Mouse (Mus musculus) c-Kit-positive CD71-negative TER-119-negative erythroid progenitor cells, embryonic 14.5 days (primary cell): ENCODE measurements around the gene S1pr2.
"Not testable (repeated sequence)": the region's sequence is repeated elsewhere in the genome, so short reads cannot be mapped to it uniquely, and the experiment has no call there.

ENCODE experiments used
- DNase-seq: peaks from one replicate; pipeline ENCODE4 v3.0.0-alpha.2; 2013; ENCODE audit warnings: low read depth

S1pr2 gene

DNA sequence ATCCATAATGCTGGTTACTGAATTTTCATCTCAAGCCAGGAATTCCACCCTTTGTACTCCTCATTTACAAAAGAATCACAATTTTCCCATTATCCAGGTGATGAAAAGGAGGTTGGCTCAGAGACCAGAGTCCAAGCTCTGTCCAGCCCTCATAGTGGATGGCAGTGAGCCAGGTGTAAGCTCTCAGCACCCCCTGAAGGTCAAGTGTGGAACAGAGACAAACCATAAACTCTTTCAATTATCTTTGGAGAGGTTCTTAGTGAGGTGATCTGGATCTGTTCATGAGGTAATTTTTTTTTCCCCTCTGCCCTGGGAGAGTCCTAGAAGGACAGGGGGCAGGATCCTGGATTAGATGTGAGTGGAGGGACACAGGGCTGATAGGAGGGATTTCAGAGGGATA is 24.2 kb upstream of the S1pr2 start:
- DNase-seq: no peak

DNA sequence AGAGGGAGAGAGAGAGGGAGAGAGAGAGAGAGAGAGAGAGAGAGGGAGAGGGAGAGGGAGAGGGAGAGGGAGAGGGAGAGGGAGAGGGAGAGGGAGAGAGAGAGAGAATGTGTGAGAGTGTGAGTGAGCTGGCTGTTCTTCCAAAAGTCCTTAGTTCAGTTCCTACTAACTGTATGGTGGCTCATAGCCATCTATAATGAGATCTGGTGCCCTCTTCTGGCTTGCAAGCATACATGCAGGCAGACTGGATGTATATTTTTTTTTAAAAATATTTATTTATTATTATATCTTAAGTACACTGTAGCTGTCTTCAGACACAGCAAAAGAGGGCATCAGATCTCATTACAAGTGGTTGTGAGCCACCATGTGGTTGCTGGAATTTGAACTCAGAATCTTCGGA is 21.8 kb upstream of the S1pr2 start:
- DNase-seq: not testable (repeated sequence)

DNA sequence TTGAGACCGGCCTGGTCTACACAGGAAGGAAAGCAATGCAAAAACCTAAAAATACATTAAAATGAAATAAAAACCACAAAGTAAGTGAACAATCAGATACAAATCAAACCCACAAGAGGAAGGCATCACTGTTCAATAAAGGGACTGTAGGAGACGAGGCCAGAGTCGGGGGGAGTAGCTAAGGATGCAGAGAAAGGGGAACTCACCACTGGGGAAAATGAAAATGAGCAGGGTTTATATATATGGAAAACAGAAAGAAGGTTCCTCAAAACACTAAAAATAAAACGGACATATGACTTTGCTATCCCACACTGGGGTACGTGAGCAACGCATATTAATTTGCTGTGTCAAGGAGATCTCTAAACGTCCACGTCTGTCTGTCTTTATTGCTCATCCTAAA is 20.5 kb upstream of the S1pr2 start:
- no peak for DNase-seq

DNA sequence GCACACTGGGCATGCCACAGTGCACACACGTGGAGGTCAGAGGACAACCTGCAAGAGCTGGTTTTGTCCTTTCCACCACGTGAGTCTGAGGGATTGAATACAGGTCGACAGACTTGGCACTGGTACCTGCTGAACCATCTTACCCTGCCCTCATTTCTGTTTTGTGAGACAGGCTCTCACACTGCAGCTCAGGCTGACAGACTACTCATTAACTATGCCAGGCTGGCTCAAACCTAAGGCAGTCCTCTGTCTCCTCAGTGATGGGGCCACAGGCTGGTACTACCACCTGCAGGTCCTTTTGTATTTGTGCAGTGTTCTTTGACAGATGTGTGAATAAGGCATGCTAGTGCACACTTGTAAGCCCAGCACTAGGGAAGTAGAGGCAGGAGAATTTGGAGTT is 18.5 kb upstream of the S1pr2 start:
- no peak for DNase-seq

DNA sequence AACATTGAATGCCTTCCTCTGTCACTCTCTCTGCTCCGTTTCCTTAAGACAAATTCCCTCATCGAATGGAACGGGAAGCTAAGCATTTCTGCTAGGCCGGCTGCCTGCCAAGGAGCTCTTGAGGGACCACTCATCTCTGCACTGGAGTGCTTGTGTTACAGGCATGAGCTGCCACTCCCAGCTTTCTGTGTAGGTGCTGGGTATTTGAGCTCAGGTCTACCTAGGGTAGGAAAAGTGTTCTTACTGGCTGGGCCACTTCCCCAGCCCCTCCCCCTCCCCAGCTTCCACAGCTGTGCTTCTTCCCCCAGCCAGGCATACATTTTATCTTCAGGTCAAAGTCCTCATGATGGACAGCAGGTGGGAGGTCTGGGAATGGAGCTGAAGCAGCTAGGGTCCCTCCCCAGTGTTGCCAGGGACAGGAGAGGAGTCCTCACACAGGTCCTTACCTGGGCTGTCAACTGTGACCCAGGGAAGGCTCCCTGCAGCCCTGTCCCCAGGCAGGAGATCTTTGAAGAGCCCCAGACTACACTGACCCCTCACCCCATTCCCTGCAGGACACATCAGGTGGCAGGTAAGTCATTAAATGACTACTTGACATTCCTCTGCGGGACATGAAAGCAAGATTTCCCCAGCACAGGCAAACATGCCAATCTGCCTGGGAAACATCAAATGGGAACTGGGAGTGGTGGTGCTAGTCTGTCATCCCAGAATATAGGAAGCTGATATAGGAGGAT is 16.8 kb upstream of the S1pr2 start:
- no peak for DNase-seq

DNA sequence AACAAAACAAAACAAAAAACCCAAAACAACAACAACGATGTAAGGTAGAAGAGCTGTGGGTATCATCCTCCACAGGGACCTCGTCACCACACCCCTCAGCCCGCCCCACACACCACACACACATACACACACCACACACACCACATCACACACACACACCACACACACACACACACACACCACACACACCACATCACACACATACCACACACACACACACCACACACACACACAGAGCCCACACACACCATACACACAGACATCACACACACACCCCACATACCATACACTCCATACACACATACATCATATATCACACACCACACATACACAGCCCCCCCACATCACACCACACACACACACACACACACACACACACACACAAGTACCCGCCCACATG is 15.0 kb upstream of the S1pr2 start:
- DNase-seq: no peak

DNA sequence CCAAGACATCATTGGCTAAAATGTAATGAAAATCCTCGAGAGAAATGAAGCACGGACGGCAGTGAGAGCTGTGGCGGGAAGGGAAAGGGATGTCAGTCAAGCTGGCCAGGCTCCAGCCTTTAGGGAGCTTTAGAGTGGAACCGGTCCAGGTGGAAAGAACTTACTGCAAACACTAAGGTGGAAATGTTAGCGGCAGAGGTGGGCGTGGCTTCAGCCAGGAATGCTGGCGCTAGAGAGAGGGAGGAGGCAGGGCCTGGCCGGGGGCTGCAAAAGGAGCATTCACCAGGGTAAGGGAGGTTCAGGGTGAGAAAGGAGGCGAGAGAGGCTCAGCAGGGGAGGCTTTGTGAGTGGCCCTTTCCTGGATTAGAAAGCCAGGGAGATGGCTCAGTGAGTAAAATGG is 14.3 kb upstream of the S1pr2 start:
- DNase-seq: no peak

DNA sequence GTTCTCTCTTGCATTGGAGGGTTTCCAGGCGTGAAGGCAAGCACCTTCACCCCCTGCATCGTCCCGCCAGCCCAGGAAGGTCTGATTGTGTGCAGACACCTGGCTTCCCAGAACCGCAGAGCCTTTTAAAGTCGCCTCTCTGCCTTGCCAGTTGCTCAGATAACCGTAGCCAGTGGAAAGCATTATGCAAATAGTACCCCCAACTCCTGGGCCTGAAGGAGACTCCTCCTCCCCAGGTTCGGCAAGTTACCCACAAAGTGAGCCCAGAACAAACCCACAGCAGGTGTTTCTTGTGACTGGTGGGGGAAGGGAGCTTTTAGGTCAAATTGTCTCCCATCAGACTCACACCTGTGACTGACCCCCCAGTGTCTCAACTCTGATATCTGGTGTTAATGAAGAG is 11.4 kb upstream of the S1pr2 start:
- DNase-seq: no peak

DNA sequence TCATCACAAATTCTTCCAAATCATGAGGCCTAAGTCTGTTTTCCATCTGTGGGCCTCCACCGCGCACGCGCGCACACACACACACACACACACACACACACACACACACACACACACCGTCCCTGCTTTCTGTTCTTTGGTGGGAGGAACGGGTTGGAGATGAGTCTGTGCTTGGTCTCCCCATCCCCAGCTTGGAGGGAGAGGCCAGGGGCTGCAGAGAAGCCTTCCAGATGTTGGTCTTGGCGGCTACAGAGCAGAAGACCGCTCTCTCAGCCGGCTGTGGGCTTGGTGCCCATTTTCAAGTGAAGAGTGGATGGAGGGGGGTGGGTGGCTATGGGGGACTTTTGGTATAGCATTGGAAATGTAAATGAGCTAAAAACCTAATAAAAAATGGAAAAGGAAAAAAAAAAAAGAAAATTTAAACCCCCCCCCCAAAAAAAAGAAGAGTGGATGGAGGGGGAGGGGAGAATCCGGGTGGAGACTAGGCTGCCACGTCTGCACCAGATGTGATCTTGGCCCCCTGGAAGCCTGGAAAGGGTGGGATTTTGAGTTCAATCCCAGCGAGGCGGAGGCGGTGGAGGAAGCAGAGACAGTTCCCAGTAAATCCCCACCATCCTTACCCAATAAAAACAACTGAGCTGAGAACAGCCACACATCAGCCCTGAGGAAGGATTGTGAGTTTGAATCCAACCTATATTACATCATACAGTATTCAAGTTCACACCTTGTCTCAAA is 10.5 kb upstream of the S1pr2 start:
- no peak for DNase-seq

DNA sequence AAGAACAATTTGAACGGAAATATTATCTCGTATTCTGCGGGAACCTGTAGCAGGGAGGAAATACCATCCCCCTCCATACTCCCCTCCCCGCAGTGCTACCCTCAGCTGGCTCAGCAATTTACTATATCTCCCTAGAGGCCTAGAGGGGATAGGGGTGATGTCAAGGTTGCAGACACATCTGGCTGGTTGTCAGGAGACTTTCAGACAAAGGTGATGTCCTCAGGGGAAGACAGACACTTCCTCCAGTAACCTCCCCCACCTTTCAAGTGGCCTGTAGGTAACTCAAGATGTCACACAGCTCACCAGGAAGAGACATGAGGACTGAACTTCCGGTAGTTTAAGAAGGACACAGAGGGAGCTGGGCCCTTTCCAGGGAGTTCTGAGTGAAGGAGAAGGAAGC is 6.6 kb upstream of the S1pr2 start:
- no peak for DNase-seq

DNA sequence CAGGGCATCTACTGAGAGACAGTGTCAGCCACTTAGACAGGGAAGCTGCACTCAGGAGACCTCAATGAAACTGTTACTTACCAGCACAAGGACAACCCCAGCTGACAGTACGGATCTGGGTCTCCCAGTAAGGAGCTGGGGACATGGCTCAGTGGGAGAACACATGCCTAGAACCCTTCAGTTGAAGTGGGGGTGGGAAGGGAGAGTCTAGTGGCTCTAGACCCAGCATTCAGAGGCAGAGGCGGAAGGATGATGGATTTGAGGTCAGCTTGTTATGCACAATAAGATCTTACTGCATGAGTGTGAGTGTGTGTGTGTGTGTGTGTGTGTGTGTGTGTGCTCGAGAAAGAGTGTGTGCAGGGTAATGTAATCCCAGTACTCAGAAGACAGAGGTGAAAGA is 5.6 kb upstream of the S1pr2 start:
- DNase-seq: no peak

DNA sequence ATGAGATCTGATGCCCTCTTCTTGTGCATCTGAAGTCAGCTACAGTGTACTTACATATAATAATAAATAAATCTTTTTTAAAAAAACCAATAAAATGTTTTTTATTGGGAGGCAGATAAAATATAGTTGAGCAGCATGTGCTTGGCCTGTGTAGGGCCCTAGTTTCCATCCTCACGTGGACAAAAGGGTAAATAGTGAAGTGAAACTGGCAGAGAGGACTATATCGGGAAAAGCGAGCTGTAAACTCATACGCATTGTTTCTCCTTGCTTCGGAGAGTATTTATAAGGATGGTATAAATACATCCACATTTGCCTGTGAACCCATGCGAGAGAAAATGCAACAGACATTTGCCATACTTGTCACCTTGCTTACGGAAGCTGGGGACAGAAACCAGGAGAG is 3.2 kb upstream of the S1pr2 start:
- no peak for DNase-seq

DNA sequence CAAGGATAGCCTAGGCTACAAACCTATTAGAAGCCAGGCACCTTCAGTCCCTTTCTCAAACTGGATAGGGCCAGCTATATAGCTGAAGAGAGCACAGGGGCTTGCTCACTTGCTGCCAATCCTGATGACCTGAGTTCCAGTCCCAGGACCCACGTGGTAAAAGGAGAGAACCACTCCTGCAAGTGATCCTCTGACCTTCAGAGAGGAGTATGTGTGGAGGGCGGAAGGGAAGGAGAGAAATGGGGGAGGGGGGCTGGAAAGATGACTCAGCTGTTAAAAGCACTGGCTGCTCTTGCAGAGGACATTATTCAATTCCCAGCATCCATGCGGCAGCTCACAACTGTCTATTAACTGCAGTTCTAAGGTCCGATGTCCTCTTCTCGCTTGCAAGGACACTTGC is 2.6 kb upstream of the S1pr2 start:
- DNase-seq: no peak

DNA sequence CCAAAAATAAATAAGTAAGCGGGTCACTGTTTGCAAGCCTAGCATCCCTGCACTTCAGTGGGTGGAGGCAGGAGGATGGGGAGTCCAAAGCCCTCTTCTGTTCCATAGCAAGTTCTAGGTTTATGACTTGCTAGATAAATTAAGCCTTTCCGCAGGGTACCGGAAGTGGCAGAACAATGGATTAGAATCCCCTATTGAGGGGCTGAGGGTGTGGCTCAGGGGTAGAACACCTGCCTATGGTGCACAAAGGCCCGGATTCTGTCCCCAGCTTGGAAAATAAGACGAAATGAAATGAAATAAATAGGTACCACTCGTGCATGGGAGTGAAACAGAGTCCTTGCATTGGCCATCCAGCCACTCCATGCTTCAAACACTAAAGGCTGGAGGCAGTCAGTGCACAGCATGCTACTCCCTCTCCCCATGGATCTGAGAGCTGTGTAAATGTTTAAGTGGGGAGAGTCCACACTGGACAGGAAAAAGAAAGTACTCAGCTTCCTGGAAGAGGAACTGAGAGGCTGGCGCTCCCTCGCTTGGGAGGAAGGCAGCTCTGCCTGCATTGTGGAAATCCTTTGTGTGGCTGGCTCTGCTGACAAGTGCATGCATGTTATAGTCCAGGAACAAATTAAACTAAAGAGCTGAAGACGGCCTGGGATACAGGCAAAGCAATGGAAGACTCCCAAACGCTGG is 2.0 kb upstream of the S1pr2 start:
- DNase-seq: no peak

DNA sequence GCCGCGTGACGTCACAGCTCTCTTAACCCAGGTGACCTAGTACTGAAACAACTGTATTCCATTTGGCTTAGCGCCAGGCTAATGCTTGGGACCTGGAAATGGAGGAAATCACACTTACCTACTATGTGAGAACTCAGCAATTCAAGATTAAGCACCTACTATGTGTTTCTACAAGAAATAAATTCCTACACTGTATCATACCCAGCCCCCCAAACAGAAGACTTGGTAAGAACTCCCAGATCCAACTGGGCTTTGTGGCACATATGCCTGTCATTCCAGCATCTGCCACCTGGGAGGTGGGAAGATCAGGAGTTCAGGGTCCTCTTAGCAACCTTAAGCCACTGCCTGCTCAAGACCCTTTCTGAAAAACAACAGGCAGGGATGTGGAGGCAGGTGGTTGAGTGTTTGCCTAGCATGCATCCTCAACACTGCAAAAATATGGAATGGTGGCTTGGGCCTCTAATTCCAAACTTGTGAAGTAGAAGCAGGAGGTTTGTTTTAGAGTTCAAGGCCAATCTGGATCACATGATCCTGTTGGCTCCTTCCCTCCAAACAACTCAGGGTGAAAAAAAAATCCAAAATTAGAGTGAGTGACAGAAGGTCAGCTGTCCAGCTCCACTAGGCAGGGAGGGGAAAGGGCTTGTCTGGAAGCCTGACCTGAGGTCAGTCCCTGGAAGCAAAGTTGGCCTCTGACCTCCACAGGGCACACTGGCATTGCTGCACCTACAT is 544 bp upstream of the S1pr2 start:
- no peak for DNase-seq

DNA sequence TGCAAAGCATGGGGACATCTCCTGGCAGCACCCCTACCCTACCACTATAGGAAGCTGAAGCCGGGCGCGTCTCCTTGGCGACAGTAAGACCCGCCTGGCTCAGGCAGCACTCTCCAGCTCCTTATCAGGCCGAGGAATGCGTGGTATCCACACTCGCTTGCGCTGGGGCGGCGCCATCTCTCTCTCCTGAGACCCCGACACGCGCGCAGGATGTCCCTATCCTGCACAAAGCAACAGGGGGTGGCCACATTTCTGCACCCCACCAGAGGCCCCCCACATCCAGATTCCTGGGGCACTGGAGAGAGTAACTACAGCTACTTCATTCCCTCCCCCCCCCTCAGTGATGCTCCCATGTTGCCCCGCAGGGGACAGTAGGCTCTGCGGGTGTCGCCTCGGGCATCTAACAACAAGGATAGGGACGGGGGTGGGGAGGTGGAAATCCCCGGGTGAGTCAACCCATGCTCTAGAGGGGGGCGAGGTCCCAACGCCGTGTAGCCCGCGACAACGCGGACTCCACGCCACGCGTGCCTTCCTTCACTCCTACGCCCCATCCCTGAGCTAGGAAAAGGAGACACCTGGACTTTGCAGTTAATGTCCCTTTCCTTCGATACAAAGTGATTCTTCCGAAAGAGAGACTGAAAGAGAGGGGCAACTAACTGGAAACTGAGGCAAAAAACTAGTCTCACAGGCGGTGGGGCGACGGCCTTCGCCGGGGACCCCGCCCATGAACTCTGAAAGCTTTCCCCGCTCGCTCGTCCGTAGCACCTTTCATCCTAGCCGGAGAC is 958 bp downstream of the S1pr2 start:
- no peak for DNase-seq

DNA sequence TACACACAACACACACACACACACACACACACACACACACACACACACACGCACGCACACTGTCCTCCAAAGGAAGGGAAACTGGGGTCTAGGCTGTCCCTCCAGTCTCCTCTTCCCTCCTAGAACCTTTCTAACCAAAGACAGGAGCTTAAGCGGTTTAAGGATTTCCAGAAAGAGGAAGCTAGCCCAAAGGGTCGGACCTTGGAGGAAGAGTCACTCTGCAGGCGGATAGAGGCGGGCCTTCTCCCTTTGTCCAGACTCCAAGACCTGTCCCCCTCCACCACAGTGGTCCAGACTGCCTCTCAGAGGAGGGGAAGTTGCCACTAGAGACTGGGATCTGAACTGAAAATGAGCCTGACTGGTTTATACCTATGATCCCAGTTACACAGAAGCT is 2.9 kb downstream of the S1pr2 start:
- DNase-seq: no peak

DNA sequence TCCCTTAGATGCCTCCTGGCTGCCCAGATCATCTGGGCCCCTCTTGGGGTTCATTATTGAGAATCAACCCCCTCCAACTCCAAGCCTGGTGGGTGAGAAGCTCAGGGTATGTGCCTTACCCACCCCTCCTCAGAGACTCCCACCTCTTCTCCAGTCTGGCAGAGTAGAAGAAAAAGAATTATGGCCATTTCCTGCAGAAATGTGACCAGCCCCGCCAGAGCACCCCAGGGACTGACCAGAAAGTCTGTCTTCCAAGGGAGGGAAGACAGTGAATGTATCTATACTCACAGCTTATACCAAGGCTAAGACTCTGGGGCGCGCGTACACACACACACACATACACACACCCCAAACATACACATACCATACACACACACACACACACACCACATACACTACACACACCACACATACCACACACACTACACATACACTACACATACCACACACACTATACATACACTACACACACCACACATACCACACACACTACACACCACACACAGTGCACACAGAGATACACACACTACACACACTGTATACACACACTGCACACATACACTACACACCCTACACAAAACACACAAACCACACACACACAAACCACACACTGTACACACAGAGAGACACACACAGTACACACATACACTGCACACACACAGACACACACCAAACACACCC is 3.4 kb downstream of the S1pr2 start:
- no peak for DNase-seq

DNA sequence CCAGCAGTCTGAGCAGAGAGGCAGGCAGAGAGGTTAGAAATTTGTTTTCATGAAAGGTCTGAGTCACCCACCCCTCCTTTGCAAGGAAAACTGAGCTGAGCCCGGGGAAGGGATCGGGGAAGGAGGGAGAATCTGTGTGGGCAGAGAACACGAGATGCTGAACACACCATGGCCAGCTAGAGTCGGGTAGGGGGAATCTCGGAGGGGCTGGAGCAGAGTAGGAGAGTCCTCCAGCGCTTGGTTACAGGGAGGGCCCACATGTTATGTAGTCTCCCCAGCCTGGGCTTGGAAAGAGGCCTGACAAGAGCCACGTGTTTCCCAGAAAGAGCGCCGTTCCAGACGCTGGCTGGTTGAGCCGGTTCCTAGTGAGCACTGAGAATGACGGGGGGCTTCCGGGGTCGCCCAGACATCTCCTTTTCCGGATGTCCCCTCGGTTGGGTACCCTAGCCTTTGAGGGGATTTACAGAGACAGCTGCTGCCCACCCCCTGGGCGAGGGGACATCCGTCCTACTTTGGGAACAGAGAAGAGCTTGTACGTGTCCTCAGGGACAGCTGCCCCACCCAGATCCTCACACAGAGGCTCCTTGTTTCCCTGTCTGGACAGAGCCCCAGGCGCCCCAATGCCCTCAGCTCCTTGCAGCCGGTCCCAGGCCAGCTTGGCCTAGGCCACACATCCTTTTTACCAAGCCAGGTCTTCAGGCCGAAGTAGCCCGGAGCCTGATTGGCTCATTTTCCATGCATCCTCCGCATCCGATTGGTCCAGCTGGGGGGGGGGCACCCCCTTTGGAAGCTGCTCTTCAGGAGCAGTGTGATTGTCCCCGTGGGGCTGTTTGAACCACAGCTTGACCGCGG is 4.2 kb downstream of the S1pr2 start:
- DNase-seq: no peak

DNA sequence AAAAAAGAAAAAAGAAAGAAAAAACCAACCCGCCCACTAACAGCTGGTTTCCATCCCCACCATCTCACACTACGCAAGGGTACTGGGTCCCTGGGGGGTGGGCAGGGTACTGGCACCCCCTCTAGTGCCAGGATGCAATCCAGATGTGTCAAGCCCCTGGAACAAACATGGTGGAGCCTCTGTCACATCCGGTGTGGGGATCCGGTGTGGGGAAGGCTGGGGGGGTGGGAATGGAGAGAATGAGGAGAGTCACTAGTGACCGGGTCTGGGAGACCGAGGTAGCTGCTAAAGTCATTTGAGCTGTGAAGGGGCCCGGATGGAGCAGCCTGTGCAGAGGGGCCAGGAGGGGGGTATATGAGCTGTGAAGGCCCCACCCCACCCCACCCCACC is 4.8 kb downstream of the S1pr2 start:
- DNase-seq: no peak
